8 mouse cellular contexts compared by ENCODE assay signal in genomic region chrX:166660715-166661042, GRCm38 (mm10).
A peak's percentile ranks its signal among the peaks of the same experiment; 100 is the strongest.
DNase-seq lines count a peak whose midpoint lies in the region; ATAC-seq and TF ChIP-seq lines count a peak whose summit lies in the region.

No protein-coding gene starts in this region.

- no peak overlapping the region for H3K4me3 ChIP-seq in heart, embryonic 11.5 days (ENCODE audit: low read depth, low read length)
- no peak overlapping the region for H3K4me3 ChIP-seq in heart, embryonic 12.5 days
- H3K4me3 ChIP-seq in thymus, adult 2 months (ENCODE audit: control insufficient read depth, insufficient read depth, low read length): peak overlapping the region; percentile 67
- H3K4me3 ChIP-seq in hindbrain, embryonic 15.5 days: no peak overlapping the region

- no peak overlapping the region for H3K27ac ChIP-seq in heart, embryonic 11.5 days (ENCODE audit: low read depth, low read length)
- H3K27ac ChIP-seq in heart, embryonic 12.5 days (ENCODE audit: poor library complexity, severe bottlenecking): no peak overlapping the region; the same call in 1 of the 2 replicates
- no peak overlapping the region for H3K27ac ChIP-seq in thymus, adult 2 months (ENCODE audit: control insufficient read depth, insufficient read depth, low read length)
- H3K27ac ChIP-seq in hindbrain, embryonic 15.5 days (replicated peaks): no peak overlapping the region

- no peak for TF ChIP-seq POLR2A in thymus, adult 2 months (IDR thresholded peaks at IDR 0.05; ENCODE audit: control insufficient read depth, extremely low read depth, insufficient read depth, low read length, poor library complexity)

- peak overlapping the region; percentile 58 for H3K4me2 ChIP-seq in heart, embryonic 11.5 days
- no peak overlapping the region for H3K4me2 ChIP-seq in heart, embryonic 12.5 days
- H3K4me2 ChIP-seq in hindbrain, embryonic 15.5 days: no peak overlapping the region

- WGBS in heart, embryonic 11.5 days (ENCODE audit: insufficient replicate concordance): 27% methylated on average over 6 of the region's 6 CpGs
- WGBS in heart, embryonic 12.5 days: 29% methylated on average over 6 of the region's 6 CpGs
- WGBS in thymus, adult 2 months: 22% methylated on average over 6 of the region's 6 CpGs
- 29% methylated on average over 6 of the region's 6 CpGs for WGBS in hindbrain, embryonic 15.5 days

- H3K9ac ChIP-seq in heart, embryonic 11.5 days (ENCODE audit: low read depth, low read length): no peak overlapping the region
- no peak overlapping the region for H3K9ac ChIP-seq in heart, embryonic 12.5 days
- H3K9ac ChIP-seq in hindbrain, embryonic 15.5 days: no peak overlapping the region

- no peak for ATAC-seq in heart, embryonic 11.5 days (replicated peaks; ENCODE audit: insufficient number of reproducible peaks, low FRiP score, low TSS enrichment)
- ATAC-seq in heart, embryonic 12.5 days (ENCODE audit: insufficient number of reproducible peaks, low FRiP score): no peak; the same call in 1 of the 2 replicates
- peak; percentile 64; the same call in 1 of the 2 replicates for ATAC-seq in hindbrain, embryonic 15.5 days (ENCODE audit: low FRiP score, low read depth)
- peak; percentile 82 for ATAC-seq in megakaryocyte, adult 5-6 weeks (ENCODE audit: poor library complexity, severe bottlenecking)
- ATAC-seq in frontal cortex, adult (ENCODE audit: low TSS enrichment): no peak; the same call in 1 of the 2 replicates

- H3K27me3 ChIP-seq in heart, embryonic 11.5 days (ENCODE audit: control insufficient read depth, insufficient read depth, low read length): no peaks in the 10 kb centered on the region; the same call in 1 of the 2 replicates
- H3K27me3 ChIP-seq in heart, embryonic 12.5 days (replicated peaks): no peaks in the 10 kb centered on the region
- no peaks in the 10 kb centered on the region for H3K27me3 ChIP-seq in thymus, adult 2 months (ENCODE audit: control insufficient read depth, insufficient read depth, low read length)
- H3K27me3 ChIP-seq in hindbrain, embryonic 15.5 days: peaks cover 3% of the 10 kb centered on the region; the same call in 1 of the 2 replicates

- DNase-seq in thymus, adult 2 months: no peak
- no peak for DNase-seq in thymus, adult 18-20 months
- DNase-seq in adrenal gland, postnatal 25 days: no peak

- peaks cover 4% of the 10 kb centered on the region; the same call in 1 of the 2 replicates for H3K4me1 ChIP-seq in heart, embryonic 11.5 days (ENCODE audit: control insufficient read depth, insufficient read depth, low read length)
- H3K4me1 ChIP-seq in heart, embryonic 12.5 days (replicated peaks): peaks cover 8% of the 10 kb centered on the region; the same call in 1 of the 2 replicates
- H3K4me1 ChIP-seq in thymus, adult 2 months (replicated peaks; ENCODE audit: control insufficient read depth, insufficient read depth, low read length): peaks cover 5% of the 10 kb centered on the region; the same call in 1 of the 2 replicates
- 0 out of 2 replicates have a peak, but pooled peaks cover 7% of the 10 kb centered on the region for H3K4me1 ChIP-seq in hindbrain, embryonic 15.5 days (replicated peaks)

- no peaks in the 10 kb centered on the region for H3K36me3 ChIP-seq in heart, embryonic 11.5 days (ENCODE audit: control insufficient read depth, insufficient read depth, low read length)
- H3K36me3 ChIP-seq in heart, embryonic 12.5 days: no peaks in the 10 kb centered on the region
- H3K36me3 ChIP-seq in thymus, adult 2 months (ENCODE audit: control insufficient read depth, insufficient read depth, low read length): no peaks in the 10 kb centered on the region
- no peaks in the 10 kb centered on the region for H3K36me3 ChIP-seq in hindbrain, embryonic 15.5 days

- H3K9me3 ChIP-seq in heart, embryonic 11.5 days (replicated peaks; ENCODE audit: control insufficient read depth, low read length): no peaks in the 10 kb centered on the region
- H3K9me3 ChIP-seq in heart, embryonic 12.5 days (replicated peaks): no peaks in the 10 kb centered on the region
- H3K9me3 ChIP-seq in hindbrain, embryonic 15.5 days: no peaks in the 10 kb centered on the region

- no peak for TF ChIP-seq CTCF in thymus, adult 2 months (IDR thresholded peaks at IDR 0.05; ENCODE audit: borderline replicate concordance, control insufficient read depth, extremely low read depth, insufficient read depth, low read length, poor library complexity)

Comparison
In these comparisons a context has a peak if more than half of its experiments do, and no peak if none do; other contexts are left out.
1. ATAC-seq: peak in hindbrain, embryonic 15.5 days (single experiment) and megakaryocyte, adult 5-6 weeks (single experiment); none in heart, embryonic 11.5 days (single experiment), heart, embryonic 12.5 days (single experiment) and frontal cortex, adult (single experiment).